Mouse (Mus musculus) G1E (cell line): ENCODE data around the gene Rbms1.

Experiments used
- CTCF ChIP-seq: IDR thresholded peaks from 2 replicates; pipeline ENCODE4 v1.5.1; 2012; ENCODE audit warnings: low read depth, low read length, inconsistent platforms, mixed read lengths
- GATA1 ChIP-seq: IDR thresholded peaks from 2 replicates; pipeline ENCODE4 v1.6.1; 2012; ENCODE audit warnings: borderline replicate concordance, low read length, inconsistent platforms, mixed read lengths

DNA sequence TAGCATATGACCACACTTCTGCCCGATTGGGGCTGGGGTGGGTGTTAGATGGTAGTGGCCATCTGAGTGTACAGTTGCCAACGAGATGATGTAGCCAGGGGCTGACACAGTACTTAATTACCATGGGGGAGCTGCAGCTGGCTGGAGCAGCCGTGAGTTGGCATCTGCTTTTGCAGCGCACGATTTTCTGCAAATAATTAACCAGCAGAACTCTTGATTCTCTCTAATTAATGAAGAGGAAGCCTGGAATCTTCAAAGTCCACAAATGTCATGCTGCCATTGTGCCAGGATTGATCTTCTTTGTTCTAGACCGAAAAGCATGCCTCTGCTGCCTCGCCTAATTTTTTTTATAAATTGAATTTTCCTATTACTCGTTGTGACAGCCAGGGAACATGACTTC, 249.1 kb downstream of the Rbms1 start:
- TF ChIP-seq CTCF (no peak), GATA1 (no peak)
